Mouse (Mus musculus) A20 (cell line): ENCODE data around the gene Sema6d.

Experiments used
- DNase-seq: peaks from one replicate; pipeline ENCODE4 v3.0.0-alpha.2; 2011; ENCODE audit warnings: low read depth, low spot score

Sema6d gene

DNA sequence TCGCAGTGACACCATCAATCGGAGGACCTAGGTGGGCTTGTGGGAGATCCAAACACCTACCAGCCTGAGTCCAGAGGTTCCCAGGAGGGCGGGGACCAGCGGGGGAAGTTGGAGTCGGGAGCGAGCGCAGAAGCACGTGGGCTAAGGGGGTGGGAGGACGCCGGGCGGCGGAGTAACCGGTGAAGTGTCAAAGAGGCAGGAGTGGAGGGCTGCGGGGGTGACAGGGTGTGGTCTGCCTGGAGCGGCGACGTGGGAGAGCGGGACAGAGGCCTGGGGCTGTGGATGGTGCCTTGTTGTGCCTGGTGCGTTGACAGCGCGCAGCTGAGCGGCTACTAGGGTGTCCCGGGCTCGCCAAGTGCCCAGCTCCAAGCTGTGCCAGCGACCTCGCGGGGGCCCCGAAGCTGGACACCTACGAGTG, at the start of gene Sema6d:
Gene Sema6d (plus strand): TSS at position 157 of the 418 bp plus-strand sequence.
- no peak for DNase-seq

DNA sequence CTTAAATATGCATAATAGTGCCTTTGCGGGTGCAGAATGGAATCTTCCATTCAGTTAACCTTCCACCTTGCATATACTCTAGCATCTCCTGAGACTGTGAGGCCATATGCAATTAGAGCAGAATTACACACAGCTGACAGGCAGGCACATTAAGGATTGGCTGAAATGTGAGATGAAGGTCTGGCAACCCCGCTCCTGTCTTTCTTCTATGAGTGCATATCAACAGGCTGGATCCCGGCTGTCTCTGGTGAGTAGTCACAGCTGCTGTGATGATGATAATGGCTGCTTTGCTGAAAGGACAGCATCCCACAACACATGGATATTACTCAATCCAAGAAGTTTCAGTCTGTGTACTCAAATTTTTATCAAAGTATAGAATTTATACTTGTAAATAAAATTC, 29.9 kb upstream of the Sema6d start:
- no peak for DNase-seq

DNA sequence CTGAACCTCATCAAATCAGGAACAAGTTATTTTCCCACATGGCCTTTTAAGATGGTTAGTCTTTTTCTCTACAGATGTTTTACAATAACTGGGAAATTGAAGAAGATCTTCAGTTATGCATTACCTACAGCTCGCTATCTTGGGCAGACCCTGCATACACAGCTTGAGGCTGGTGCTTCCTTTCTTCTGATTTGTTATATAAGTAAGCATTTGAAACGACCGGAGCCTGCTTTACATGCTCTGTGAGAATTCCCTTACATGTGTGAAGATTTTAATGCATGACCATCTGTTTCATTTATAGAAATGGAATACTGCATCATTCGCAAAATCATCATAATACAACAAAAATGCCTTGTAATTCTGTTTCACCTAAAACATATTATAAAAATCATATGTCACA, 21.4 kb upstream of the Sema6d start:
- no peak for DNase-seq

DNA sequence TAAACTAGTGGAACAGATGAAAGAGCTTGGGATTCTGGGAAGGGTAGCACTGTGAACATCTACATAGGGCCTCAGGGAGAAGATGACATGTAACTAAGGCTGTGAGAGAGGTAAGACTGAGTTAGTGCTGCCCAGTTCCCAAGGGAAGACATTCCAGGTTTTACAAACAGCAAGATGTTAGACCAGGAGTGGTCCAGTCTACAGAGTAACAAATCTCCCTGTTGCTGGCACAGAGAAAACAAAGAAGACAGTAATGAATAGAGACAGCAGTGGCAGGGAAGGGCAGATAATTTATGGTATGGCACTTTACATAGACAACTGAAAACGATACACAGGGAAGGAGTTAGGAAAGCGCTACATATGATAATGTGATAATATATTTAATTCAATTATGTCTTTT, 19.1 kb upstream of the Sema6d start:
- no peak for DNase-seq

DNA sequence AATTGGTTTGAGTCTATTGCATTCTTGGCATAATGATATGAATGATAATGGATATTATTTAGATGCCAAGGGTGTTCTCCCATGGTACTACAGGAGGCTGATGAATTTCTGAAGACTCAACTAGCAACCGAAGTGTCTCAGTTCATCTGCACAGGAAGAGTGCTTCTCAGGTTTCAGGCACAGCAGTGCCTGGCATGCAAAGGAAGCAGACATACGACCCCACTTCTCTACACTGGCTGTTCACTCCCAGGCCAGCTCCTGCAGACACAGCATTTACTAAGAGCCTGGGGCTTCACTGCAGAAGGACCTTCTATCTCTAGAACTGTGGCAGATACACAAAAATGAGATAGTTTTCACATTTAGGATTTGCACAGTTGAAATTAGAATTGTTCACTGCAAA, 18.4 kb upstream of the Sema6d start:
- DNase-seq = no peak

DNA sequence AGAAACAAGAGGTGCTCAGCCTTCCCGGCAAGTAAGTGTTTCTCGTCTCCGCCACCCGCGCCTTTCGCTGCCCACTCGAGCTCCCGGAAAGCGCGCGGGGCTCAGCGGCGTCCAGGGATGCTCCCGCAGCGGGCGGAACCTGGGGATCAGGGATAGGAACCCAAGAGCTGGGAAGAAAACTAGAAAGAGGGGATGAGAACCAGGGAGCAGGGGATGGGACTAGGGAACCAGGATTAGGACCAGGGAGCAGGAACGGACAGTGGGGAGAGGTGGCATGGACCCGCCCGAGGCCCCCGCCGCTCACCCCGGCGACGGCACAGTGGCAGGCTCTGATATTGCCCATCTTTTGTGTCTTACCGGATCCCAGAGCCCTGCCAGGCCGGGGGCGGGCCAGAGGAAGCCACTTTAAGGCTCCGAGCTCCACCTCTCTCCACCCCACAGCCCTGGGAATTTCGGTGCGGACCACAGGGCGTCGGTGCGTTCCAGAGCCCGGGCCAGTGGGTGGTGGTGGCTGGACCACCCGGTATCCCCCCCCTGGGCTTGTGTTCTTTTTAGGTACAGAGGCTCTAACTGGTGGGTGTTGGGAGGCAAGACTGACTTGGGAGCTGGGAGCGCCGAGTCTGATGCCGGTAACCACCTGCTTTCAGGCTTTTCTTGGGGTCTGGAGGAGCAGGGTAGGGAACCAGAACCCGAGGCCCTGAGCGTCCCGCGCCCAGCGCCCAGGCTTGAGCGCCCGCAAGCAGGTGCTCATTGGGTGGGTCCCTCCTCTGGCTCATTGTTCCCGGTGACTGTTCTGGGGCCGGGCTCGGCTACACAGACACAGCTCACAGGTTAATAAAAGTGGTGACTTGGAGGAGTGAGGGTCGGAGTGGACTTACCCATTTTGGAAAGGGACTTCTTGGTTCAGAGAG, 717 bp downstream of the Sema6d start:
- no peak for DNase-seq

DNA sequence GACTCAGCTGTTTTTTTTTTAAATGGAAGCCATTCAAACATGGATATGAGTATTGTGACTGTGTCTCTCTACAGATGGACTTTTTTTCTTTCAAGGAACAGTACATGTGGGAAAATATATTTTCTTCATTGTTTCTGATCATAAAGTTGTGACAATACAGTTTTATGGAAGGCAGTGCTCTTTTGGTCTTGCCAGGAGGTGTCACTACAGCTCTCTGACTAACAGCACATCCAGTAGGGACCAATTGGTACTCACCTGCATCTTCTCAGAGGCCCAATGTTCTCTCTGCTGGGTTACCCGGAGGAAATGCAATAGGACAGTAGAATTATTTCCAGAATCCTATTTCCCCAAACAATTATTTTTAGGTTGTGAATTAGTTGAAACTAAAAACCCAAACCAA, 9.9 kb downstream of the Sema6d start:
- no peak for DNase-seq

DNA sequence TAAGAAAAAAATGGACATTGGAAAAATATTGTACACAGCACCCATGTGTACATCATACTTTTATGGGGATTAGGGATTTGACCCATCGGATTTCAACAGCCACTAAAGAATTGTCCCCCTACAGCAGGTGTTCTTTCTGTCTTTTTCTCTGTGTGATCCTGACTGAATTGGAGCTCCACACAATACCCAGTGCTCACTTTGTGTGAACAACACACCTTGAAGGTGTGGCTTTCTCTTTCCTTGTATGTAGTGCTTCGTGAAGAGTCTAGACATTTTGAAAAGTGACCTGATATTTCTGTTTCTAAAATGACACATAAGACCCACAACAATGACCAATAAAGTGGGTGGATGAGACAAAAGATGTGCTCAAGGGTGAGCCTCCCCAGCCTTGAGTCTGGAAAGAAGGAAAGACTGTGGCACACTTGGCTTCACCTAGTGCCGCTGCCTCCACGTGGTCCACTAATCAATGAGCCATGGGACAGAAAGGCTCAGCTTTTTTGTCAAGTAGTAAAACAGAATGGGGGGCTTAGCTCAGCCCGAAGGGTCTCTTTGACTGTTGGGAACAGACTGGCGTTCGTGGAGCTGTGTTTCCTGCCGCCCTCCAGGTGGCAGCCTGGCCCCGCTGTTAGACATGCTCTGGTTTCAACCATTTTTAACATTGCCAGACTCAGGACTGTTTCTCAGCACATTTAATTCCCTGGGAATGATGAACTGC, 10.9 kb downstream of the Sema6d start:
- no peak for DNase-seq

DNA sequence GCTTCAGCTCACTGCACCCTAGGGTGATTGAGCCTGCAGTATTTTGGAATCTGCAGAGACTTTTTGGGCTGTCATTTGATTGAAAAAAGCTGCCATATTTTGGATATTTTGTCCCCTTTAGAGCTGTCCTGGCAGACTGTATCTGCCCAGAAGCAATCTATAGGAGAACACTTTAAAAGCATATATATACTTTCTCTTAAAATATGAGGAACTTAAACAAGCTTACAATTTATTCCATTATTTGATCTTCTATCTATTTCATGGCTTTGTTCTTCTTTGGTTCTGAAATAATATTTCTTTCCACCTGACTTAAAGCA, 11.4 kb downstream of the Sema6d start:
- DNase-seq = no peak

DNA sequence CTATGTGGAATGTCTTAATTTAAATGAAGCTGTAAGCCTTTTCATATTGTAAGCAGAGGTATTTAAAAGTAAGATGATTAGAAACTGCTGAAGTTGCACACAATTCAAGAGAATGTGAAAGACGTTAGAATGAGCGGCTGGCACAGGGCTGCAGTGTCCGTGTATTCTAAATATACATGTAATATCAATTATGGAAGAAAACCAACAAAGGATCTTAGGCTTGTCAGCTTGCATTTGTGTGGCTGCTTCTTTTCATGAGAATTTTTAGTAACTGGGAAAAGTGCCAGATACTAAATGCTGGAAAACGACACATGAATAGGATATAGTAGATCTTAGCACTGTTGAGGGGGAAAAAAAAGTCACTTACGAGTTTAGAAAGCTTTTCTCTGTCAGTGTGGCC, 11.8 kb downstream of the Sema6d start:
- no peak for DNase-seq

DNA sequence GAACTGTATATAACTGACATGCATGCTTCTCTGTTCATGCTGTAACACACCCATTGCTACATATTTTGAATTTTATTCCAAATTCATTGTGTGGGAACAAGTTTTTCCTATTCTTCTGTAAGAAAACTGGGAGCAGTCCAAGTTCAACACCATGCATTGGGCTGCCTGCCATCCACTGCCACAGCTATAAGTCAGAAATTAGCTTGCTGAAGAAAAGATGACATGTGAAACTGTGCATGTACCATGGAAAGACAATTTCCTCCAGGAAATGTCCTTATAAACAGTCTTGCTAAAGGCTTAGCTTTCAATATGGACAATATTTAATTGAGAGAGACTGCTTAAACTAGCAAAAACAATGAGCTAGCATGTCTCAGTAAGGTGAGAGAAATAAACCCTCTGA, 13.5 kb downstream of the Sema6d start:
- DNase-seq = no peak

DNA sequence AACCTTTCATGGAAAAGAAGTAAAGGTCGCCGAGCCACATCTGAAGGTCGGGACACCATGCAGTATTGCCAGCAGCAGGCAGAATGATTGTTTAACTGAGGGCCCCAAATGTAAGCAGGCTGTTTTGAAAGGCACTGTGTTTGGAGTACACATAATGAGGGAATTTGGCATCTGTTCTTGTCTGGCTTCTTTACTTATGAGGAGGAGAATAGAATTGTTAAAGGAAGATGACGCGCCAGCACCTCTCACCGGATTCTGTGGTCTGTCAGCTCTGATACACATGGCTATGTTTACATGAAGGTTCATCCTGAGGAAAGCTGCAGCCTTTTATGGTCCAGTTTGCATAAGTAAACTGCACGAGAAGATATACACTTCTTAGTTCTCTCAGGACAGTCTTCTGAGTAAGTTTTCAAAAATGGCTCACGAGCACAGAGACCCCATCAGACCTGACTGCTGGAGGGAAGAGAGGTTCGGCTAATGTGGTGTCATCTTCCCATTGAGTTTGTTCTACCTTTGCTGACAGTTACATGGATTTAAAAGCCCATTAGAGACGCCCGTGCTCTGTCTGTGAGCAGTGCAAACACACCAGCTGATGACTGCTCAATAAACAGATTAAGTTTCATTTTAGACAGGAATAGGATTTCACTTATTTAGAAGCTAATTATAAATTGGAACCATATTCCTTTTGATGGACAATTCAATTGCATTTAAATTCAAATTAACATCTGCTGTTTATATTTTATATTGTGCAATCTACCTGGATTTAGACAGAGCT, 28.9 kb downstream of the Sema6d start:
- DNase-seq = no peak

DNA sequence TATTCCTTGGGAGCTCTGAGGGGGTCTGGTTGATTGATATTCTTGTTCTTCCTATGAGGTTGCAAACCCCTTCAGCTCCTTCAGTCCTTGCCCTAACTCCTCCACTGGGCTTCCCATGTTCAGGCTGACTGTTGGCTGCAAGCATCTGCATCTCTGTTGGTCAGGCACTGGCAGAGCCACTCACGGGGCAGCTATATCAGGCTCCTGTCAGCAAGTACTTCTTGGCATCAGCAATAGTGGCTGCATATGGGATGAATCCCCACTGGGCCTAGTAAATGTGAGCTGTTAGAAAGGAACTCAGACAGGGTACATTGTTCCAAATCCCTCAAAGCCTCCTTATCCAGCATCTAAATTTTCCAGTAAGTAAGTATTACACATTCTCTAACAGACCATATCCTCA, 30.6 kb downstream of the Sema6d start:
- no peak for DNase-seq

DNA sequence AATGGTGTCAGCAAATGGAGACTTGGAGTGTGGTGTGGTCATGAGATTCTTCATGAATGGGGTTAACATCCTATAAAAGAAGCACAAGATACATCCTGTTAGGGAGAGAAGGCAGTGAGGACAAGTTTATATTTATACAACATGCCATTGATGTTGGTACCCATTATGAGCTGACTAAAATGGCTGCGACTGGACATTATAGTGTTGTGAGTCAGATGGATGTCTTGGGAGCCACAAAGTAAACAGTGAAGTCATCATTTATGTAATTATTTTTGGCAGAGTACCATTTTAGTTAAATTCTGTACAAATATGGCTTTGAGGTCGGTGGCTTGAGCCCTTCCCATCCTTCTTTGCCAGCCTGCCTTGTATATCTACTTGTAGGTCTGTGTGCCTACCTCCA, 31.8 kb downstream of the Sema6d start:
- no peak for DNase-seq

DNA sequence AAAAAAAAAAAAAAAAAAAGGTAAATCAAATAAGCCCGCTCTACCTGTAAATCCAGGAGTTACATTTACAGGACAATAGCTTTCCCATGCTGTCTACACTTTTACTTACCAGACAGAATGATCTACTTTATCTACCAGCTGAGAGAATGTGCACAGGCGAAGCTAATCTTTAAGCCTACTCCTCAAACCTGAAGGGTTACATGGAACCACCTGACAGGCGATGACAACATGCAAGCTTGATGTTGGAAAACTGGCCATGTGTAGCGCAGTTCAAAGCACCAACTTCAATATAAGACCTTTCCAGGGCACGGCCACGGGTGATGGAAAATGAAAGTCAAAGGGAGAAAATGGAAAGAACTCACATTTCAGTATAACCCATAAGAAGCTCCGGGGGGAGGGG, 35.7 kb downstream of the Sema6d start:
- no peak for DNase-seq

DNA sequence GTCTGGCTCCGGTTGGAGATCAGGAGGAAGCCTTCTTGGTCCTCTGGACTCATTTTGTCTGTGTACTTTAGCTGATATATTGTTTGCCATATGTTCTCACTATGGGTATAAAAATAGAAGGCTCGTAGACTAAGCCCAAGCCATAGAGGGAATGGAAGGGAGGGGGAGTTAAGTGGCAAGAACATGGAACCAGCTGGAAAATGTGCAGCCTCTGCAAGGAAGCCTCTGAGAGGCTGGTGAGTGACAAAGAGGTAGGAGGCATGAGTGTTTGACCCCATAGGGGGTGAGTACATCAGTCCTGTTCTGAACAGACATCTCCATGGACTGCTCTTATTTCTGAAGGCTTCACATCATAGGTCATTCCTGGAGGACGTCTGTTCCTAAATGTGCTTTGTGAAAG, 37.1 kb downstream of the Sema6d start:
- no peak for DNase-seq

DNA sequence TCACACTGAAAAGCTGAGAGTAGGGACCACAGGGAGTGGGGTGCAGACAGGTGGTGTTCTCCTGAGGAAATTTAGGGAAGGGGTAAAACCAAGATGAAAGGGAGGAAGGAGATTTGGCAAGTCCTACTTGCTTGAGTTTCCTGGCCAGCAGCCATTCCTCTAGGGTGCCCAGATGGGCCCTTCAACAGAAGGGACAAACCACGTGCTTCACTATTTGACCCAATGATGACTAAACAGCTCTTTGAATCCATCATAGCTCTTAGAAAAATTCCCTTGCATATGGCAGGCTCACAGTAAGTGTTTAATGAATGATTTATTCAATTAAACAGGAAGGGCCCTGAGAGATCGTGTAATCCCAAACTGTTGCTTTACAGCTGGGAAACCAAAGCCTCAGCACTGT, 41.1 kb downstream of the Sema6d start:
- DNase-seq = no peak

DNA sequence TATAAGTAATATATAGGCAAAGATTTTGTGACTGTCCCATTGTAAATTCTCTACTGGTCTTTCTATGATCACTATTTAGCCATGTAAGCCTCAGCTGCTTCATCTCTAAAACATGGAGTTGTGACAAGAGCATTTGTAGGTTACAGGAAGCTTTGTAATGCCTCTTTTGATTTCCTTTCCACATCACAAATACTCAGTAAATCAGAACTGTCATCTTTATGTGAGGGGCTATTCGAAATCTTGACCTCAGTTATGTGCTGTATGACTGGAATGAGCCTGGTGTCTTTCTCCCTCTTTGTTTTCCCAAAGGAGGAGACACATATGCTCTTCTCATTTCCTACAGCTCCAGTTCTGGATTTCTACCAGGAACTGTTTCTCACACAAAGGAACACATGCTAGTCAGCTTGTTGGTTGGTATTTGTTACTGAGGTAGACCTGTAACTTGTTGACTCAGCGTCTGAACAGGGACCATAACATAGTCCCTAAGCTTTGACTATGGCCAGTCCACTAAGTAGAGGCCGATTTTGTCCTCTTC, 51.8 kb downstream of the Sema6d start:
- DNase-seq = no peak

DNA sequence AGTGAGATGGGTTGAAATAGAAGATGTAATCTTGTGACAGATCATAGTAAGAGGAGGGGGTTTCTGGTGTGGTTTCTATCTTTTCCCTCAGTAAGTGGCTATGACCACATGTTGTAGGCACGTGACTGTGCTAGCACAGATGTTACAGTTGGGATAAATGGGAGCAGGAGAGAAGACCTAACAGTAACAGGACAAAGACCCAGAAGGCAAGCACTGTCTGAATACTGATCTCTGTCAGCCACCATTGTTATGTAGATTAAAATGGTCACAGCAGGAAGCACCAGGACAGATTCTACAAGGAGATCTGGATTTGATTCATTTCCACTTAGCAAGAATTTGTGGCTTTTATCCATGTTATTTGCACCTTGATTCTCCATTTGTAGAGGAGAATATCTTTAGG, 55.8 kb downstream of the Sema6d start:
- DNase-seq = no peak

DNA sequence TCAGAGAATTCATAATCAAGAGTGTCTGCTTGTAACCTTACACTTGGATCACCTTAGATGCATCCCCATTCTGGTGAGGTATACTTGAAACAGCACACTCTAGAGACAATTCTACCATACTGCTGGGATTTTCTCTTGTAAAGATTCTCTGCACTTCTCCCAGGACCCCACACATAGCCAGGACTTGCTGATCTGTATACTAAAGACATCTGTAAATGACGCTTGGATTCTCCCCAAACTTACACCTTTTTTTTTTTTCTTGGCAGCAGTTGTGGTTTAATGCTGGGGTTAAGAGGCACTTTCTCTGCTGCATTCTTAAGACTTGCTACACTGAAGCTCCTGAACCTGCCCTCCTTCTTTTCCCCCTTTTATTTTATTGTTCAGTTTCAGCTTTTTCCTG, 68.4 kb downstream of the Sema6d start:
- DNase-seq = no peak

DNA sequence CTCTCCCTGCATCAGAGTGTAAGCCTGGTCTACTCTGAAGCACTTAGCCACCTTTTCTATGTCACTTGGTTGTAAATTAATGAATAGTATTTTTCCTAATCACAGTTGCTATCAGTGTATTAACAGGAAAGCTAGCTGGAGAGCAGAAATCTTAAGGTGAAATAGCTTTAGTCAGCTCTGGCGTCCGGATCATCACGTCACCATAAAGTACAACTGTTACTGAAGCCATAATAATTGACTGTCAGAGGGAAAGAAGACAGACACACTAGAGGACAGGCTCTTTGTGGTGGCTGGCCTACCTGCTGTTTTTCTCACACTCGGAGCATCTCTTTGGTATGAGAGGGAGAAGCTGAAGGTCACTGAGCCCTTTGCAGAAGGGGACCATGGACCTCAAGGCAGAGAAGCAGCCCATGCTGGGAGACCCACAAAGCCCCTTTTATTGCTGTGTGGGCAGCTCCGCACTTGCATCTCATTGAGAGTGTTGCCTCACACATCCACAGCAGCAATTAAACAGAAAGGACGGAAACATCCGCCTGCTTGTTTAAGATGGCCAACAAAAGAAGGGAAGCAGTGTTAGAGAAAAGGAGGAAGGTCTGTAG, 72.3 kb downstream of the Sema6d start:
- no peak for DNase-seq

DNA sequence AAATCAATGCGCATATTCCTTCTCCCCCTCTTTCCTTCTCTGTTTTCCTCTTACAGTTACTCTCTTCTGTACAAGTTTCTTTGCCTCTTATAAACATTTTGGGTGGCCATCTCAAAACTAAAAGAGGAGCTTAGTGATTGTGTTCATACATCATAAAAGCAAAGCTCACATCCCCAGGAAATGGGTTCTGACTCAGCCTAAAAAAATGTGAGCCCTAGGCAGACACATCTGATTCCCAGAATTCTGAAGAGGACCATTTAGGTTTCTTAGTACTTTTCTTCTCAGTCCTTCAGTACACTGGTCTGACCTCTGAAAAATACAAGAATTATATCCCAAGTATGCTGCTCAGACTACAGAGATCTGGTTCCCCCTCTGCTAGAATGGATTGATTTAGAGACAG, 78.6 kb downstream of the Sema6d start:
- DNase-seq = no peak
